Mouse (Mus musculus): ENCODE results near the gene Gm28044. TPM values are rescaled to one million over a fixed set of nuclear protein-coding genes. Genes with fewer than 3 reads are reported as not detected.
"Not testable (repeated sequence)": the region's sequence is repeated elsewhere in the genome, so short reads cannot be mapped to it uniquely, and the experiment has no call there.

Gm28044 gene
- polyA plus RNA-seq, 1 experiment from 2014 or later = not detected

GRCm38 (mm10) chr13:67332019-67332724 lies 28.2 kb downstream of the Gm28044 start, which contains the start of gene Zfp595:
Gene Zfp595 (minus strand): TSS chr13:67332570.
- H3K36me3 ChIP-seq (ENCODE audit: control insufficient read depth, insufficient read depth, low read length) = no peaks in the 10 kb centered on the region
- H3K4me3 ChIP-seq (ENCODE audit: low read depth, low read length) = peak within 1 kb of the TSS; percentile 44
- H3K27ac ChIP-seq (replicated peaks; ENCODE audit: low read depth, low read length) = no peak within 1 kb of the TSS
- ATAC-seq (ENCODE audit: insufficient number of reproducible peaks, low FRiP score, low TSS enrichment, low read depth) (peak; percentile 89), DNase-seq (ENCODE audit: low spot score) (peak; percentile 84)
- 19% methylated on average over 17 of the region's 17 CpGs for WGBS
- no peaks in the 10 kb centered on the region for H3K27me3 ChIP-seq (ENCODE audit: control insufficient read depth, insufficient read depth, low read length)
- peak within 1 kb of the TSS; percentile 63 for H3K9ac ChIP-seq (ENCODE audit: low read length)
- peak within 1 kb of the TSS; percentile 53 for H3K4me2 ChIP-seq (ENCODE audit: low read depth, severe bottlenecking)
- no peaks in the 10 kb centered on the region for H3K4me1 ChIP-seq (ENCODE audit: control insufficient read depth, insufficient read depth, low read length)
- H3K9me3 ChIP-seq (ENCODE audit: control insufficient read depth, low read length) = no peaks in the 10 kb centered on the region

- Histone ChIP-seq H3K36me3 (ENCODE audit: control insufficient read depth, insufficient read depth, low read length) (no peaks in the 10 kb centered on the region), H3K4me3 (ENCODE audit: low read depth, low read length) (peak overlapping the region; percentile 74; the same call in 1 of the 2 replicates), H3K4me2 (ENCODE audit: low read depth, severe bottlenecking) (peak overlapping the region; percentile 89), H3K27me3 (ENCODE audit: control insufficient read depth, insufficient read depth, low read length) (no peaks in the 10 kb centered on the region), H3K27ac (replicated peaks; ENCODE audit: low read depth, low read length) (no peak overlapping the region), H3K4me1 (ENCODE audit: control insufficient read depth, insufficient read depth, low read length) (no peaks in the 10 kb centered on the region), H3K9me3 (ENCODE audit: control insufficient read depth, low read length) (no peaks in the 10 kb centered on the region), H3K9ac (ENCODE audit: low read length) (no peak overlapping the region)
- WGBS = 41% methylated on average over 5 of the region's 5 CpGs
- DNase-seq (ENCODE audit: low spot score) (no peak), ATAC-seq (ENCODE audit: insufficient number of reproducible peaks, low FRiP score, low TSS enrichment, low read depth) (peak; percentile 53)
Measured at GRCm38 (mm10) chr13:67306718-67307117, 53.6 kb downstream of the Gm28044 start.

- ATAC-seq (ENCODE audit: insufficient number of reproducible peaks, low FRiP score, low TSS enrichment, low read depth) = peak; percentile 98
- Histone ChIP-seq H3K36me3 (ENCODE audit: control insufficient read depth, insufficient read depth, low read length) (no peaks in the 10 kb centered on the region), H3K4me3 (ENCODE audit: low read depth, low read length) (peak within 1 kb of the TSS; percentile 74), H3K27me3 (ENCODE audit: control insufficient read depth, insufficient read depth, low read length) (no peaks in the 10 kb centered on the region), H3K4me1 (ENCODE audit: control insufficient read depth, insufficient read depth, low read length) (no peaks in the 10 kb centered on the region), H3K4me2 (ENCODE audit: low read depth, severe bottlenecking) (peak within 1 kb of the TSS; percentile 89), H3K27ac (replicated peaks; ENCODE audit: low read depth, low read length) (no peak within 1 kb of the TSS), H3K9ac (ENCODE audit: low read length) (peak within 1 kb of the TSS; percentile 79), H3K9me3 (ENCODE audit: control insufficient read depth, low read length) (no peaks in the 10 kb centered on the region)
- 14% methylated on average over 16 of the region's 16 CpGs for WGBS
- peak; percentile 90 for DNase-seq (ENCODE audit: low spot score)
Measured at GRCm38 (mm10) chr13:67305822-67306672, 54.3 kb downstream of the Gm28044 start, which contains the start of gene Zfp457. Gene Zfp457 (minus strand): TSS chr13:67306485.

GRCm38 (mm10) chr13:67278314-67278713 lies 82.0 kb downstream of the Gm28044 start, which contains the start of gene Zfp458:
Gene Zfp458 (minus strand): TSS chr13:67278466.
- Histone ChIP-seq H3K4me1 (ENCODE audit: control insufficient read depth, insufficient read depth, low read length) (no peaks in the 10 kb centered on the region), H3K9me3 (ENCODE audit: control insufficient read depth, low read length) (no peaks in the 10 kb centered on the region), H3K36me3 (ENCODE audit: control insufficient read depth, insufficient read depth, low read length) (no peaks in the 10 kb centered on the region), H3K4me3 (ENCODE audit: low read depth, low read length) (no peak within 1 kb of the TSS), H3K4me2 (ENCODE audit: low read depth, severe bottlenecking) (no peak within 1 kb of the TSS), H3K9ac (ENCODE audit: low read length) (no peak within 1 kb of the TSS), H3K27ac (replicated peaks; ENCODE audit: low read depth, low read length) (no peak within 1 kb of the TSS), H3K27me3 (ENCODE audit: control insufficient read depth, insufficient read depth, low read length) (no peaks in the 10 kb centered on the region)
- ATAC-seq (ENCODE audit: insufficient number of reproducible peaks, low FRiP score, low TSS enrichment, low read depth) (peak; percentile 35; the same call in 1 of the 2 replicates), DNase-seq (ENCODE audit: low spot score) (peak; percentile 23)
- 44% methylated on average over 7 of the region's 7 CpGs for WGBS

- peak overlapping the region; percentile 66 for H3K4me3 ChIP-seq (ENCODE audit: low read depth, low read length)
- H3K36me3 ChIP-seq (ENCODE audit: control insufficient read depth, insufficient read depth, low read length); DNase-seq (ENCODE audit: low spot score); H3K27me3 ChIP-seq (ENCODE audit: control insufficient read depth, insufficient read depth, low read length); H3K9me3 ChIP-seq (ENCODE audit: control insufficient read depth, low read length); H3K27ac ChIP-seq (replicated peaks; ENCODE audit: low read depth, low read length); ATAC-seq (ENCODE audit: insufficient number of reproducible peaks, low FRiP score, low TSS enrichment, low read depth); H3K4me1 ChIP-seq (ENCODE audit: control insufficient read depth, insufficient read depth, low read length): not testable (repeated sequence)
- peak overlapping the region; percentile 64 for H3K4me2 ChIP-seq (ENCODE audit: low read depth, severe bottlenecking)
- H3K9ac ChIP-seq (ENCODE audit: low read length) = peak overlapping the region; percentile 59
- 49% methylated on average over 8 of the region's 9 CpGs for WGBS
Measured at GRCm38 (mm10) chr13:67269383-67270065, 90.8 kb downstream of the Gm28044 start.

- Histone ChIP-seq H3K27ac (replicated peaks; ENCODE audit: low read depth, low read length) (no peak overlapping the region), H3K36me3 (ENCODE audit: control insufficient read depth, insufficient read depth, low read length) (no peaks in the 10 kb centered on the region), H3K4me2 (ENCODE audit: low read depth, severe bottlenecking) (peak overlapping the region; percentile 64), H3K27me3 (ENCODE audit: control insufficient read depth, insufficient read depth, low read length) (no peaks in the 10 kb centered on the region), H3K9me3 (ENCODE audit: control insufficient read depth, low read length) (peaks cover 2% of the 10 kb centered on the region; the same call in 1 of the 2 replicates), H3K4me1 (ENCODE audit: control insufficient read depth, insufficient read depth, low read length) (no peaks in the 10 kb centered on the region), H3K4me3 (ENCODE audit: low read depth, low read length) (peak overlapping the region; percentile 66), H3K9ac (ENCODE audit: low read length) (peak overlapping the region; percentile 59)
- DNase-seq (ENCODE audit: low spot score) (peak; percentile 67), ATAC-seq (ENCODE audit: insufficient number of reproducible peaks, low FRiP score, low TSS enrichment, low read depth) (peak; percentile 96)
- 9% methylated on average over 18 of the region's 18 CpGs for WGBS
Measured at GRCm38 (mm10) chr13:67268568-67269369, 91.6 kb downstream of the Gm28044 start.
